Comparison of ENCODE assay signal across 8 mouse cellular contexts in the genomic region with DNA sequence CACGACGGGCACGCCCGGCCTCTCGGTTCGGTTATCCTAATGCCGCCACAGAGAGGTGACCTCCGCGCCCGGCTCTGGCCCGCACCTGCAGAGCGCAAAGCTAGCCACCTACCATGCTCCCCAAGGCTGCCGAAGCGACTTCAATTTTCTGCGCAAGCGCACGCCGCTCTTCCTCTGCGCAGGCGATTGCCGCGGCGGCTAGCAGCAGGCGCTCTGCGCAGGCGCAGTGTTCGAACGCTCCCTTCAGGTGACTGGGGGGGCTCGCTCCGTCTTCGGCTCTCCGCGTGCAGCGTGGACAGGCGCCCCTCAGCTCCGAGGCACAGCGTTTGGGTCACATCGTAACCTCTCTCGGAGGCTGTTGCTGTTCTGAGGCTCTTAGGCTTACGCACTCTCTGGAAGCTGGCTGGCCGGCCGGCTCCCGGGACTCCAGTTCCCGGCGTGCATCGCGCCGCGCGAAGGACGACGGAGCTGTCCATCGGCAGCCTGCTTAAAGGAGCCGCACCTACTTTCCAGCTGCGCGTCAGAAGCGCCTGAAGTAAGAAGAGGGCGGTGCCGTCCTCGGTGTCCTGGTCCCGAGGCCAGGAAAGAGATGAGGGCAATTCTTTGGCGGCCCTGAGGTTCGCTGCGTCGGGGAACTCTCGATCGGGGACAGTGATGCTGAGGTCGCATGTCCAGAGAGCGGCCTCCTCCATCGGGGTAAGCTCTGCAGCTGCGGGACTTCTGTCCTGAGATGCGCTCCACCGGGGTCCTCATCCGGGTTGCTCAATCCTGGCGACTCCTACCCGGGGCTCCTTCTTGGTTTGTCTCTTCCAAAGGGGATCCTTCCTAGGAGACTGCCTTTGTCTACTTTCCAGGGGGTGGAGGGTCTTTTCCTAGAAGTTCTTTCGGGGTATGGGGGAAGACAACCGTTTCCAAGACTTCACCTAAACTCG. TPM values are rescaled to one million over a fixed set of nuclear protein-coding genes. Genes with fewer than 3 reads are reported as not detected.
A peak's percentile ranks its signal among the peaks of the same experiment; 100 is the strongest.
DNase-seq lines count a peak whose midpoint lies in the region; ATAC-seq lines count a peak whose summit lies in the region.

Dcun1d2 (minus strand) TSS at position 440 of the 932 bp plus-strand sequence.
Tmco3 (plus strand) TSS at position 499 of the 932 bp plus-strand sequence.

- intact Hi-C loops in left cerebral cortex, postnatal 14 days (cut with DNase I) = no loop called here

- peaks cover 9% of the 10 kb centered on the region for H3K36me3 ChIP-seq in intestine, embryonic 14.5 days (ENCODE audit: control insufficient read depth, insufficient read depth, low read length)

- ATAC-seq in intestine, embryonic 14.5 days (replicated peaks; ENCODE audit: low FRiP score, low TSS enrichment, low read depth) = peak; percentile 93

- H3K9ac ChIP-seq in intestine, embryonic 14.5 days (ENCODE audit: low read length) = peak within 1 kb of the TSS; percentile 60

- H3K27ac ChIP-seq in intestine, embryonic 14.5 days (ENCODE audit: low read depth) = peak within 1 kb of the TSS; percentile 91

- peaks cover 12% of the 10 kb centered on the region for H3K4me1 ChIP-seq in intestine, embryonic 14.5 days (replicated peaks; ENCODE audit: control insufficient read depth, insufficient read depth, low read length)

- DNase-seq in adrenal gland, adult 18-20 months (ENCODE audit: low spot score in 2 of 2) = peak; percentile 94 to 95
- peak; percentile 98 for DNase-seq in embryo, embryonic 11 days
- peak; percentile 93 for DNase-seq in gastrocnemius, postnatal 25 days
- DNase-seq in intestine, embryonic 14.5 days (ENCODE audit: low spot score) = peak; percentile 98
- DNase-seq in left cerebral cortex, postnatal 14 days (ENCODE audit: low spot score in 2 of 2) = peak; percentile 95 to 96
- peak; percentile 97 for DNase-seq in mesoderm, embryonic 11.5 days (ENCODE audit: low read depth, low spot score)
- peak; percentile 91 to 92 for DNase-seq in right cerebral cortex, postnatal 36 days (ENCODE audit: low spot score in 2 of 2)
- peak; percentile 96 for DNase-seq in yolk sac, embryonic 10.5 days (ENCODE audit: low spot score)

- H3K27me3 ChIP-seq in intestine, embryonic 14.5 days (replicated peaks; ENCODE audit: control insufficient read depth, insufficient read depth, low read length) = no peaks in the 10 kb centered on the region

- under 1% methylated on average over 78 of the region's 79 CpGs for WGBS in intestine, embryonic 14.5 days

- no peaks in the 10 kb centered on the region for H3K9me3 ChIP-seq in intestine, embryonic 14.5 days (ENCODE audit: control insufficient read depth, low read length)

- peak within 1 kb of the TSS; percentile 86 for H3K4me2 ChIP-seq in intestine, embryonic 14.5 days (ENCODE audit: low read length)

- H3K4me3 ChIP-seq in intestine, embryonic 14.5 days (ENCODE audit: low read depth, low read length) = peak within 1 kb of the TSS; percentile 89

RNA-seq across cellular contexts. Expression of gene Dcun1d2, which starts in this region (rescaled TPM):
- total RNA-seq in adrenal gland, adult 18-20 months (2021) = 10 to 100 TPM; 27.2 to 33.6 TPM
- total RNA-seq in gastrocnemius, postnatal 25 days (2021) = 10 to 100 TPM; 61.9 to 67.8 TPM
- polyA plus RNA-seq in intestine, embryonic 14.5 days (2014; fragmentation: Nextera tagmentation; extraction: Ambion mirVana) = 22.5 and 23.4 TPM in 2 replicates
- 10 to 100 TPM; 27.7 to 31.2 TPM for total RNA-seq in left cerebral cortex, postnatal 14 days (2021)

RNA-seq across cellular contexts. Expression of gene Tmco3, which starts in this region (rescaled TPM):
- 10 to 100 TPM; 31.2 to 33.2 TPM for total RNA-seq in adrenal gland, adult 18-20 months (2021)
- 10 to 100 TPM; 10.6 to 17.1 TPM for total RNA-seq in gastrocnemius, postnatal 25 days (2021)
- 37.4 and 42.0 TPM in 2 replicates for polyA plus RNA-seq in intestine, embryonic 14.5 days (2014; fragmentation: Nextera tagmentation; extraction: Ambion mirVana)
- 10 to 100 TPM; 46.9 to 53.1 TPM for total RNA-seq in left cerebral cortex, postnatal 14 days (2021)

Comparison
In these comparisons a context has a peak if more than half of its experiments do, and no peak if none do; other contexts are left out.
1. Peak in every context shown above with its lines: DNase-seq, ATAC-seq, H3K4me3 ChIP-seq and H3K27ac ChIP-seq.